Mouse (Mus musculus) granulocyte monocyte progenitor cell, adult 5-6 weeks (primary cell): ENCODE measurements at regions not wholly inside any gene's neighbourhood (a gene's known extent, or its start where the extent isn't known, plus 50 kb on each side); places are given as distances from the start of the nearest gene placed in this dataset.

ENCODE experiments used
- ATAC-seq: replicated peaks from 2 replicates; pipeline ENCODE4 v1.8.0; 2016; ENCODE audit warnings: mild to moderate bottlenecking, moderate TSS enrichment, inconsistent platforms; ENCODE audit not compliant: poor library complexity, severe bottlenecking

GRCm38 (mm10) chr3:144378524-144379225 is 173.7 kb upstream of the Lmo4 start:
- ATAC-seq, result no peak

DNA sequence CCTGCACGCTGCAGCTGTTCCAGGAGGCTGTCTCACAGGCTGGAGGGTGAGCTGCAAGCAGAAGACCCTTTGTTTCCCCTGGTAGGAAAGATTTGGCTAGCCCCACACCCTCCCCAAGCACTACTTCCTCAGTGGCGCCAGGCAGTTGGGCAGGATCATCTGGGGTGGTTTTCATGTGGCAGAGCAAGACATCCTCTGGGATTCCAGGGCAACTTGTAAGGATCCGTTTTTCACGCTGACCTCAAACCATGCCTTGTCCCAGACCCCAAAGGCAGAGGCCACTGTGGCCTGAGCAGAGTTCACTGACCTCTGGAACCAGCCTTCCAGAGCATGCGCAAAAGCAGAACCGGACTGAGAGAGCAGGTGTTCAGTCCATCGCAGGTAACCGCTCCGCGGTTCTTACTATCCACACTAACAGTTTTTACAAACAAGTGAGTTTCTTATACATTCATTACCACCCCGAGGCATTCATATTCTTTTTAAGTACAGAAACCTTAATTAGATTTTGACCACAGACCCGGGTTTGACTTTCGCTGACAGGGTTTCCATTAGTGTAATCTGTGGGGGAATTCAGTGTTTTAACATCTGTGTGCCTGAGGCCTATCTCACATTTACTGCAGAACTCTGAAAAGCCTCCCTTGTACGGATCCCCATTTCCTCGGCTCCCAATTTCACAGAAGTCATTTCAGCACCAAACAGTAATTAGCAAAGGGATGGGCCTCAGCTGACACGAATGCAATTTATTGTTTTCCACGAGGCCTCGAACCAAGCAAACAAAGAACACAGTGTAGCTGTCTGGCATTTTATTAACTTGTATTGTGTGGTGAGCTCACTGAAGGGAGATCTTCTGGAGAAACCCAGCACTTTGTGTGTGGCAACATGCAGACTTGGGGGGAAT is 172.9 kb upstream of the Lmo4 start:
- ATAC-seq, result peak; percentile 23

GRCm38 (mm10) chr3:144376463-144377402 is 171.7 kb upstream of the Lmo4 start:
- ATAC-seq, result no peak

DNA sequence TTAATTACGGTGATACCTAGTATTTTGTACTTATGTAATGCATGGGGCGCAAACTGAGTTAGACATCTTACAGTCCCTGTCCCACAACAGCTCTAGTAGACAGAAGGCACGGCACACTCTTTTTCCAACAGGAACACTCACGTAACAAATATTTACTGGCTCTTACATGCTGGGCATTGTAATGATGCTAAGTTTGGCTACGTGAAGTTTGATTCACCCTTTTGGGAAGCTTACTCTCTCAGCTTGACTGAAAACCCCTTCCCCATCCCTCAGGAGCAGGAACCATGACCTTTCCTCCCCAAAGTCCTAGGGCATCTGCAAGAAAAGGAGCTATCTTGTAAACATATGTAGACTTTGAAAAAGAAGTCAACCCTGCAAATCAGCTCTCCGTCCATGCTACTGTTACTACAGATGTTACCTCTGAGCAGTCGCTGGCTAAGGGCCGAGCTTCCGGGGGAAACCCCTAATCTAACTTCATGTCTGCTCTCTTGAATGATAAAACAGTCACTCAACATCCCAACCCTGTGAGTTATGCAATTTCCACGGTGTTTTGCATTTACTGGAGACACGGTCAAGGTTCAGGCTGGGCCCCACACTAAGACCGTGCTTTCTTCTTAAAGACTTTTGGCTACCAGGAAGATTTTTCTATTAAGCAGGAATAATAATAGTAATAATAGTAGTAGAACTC is 170.8 kb upstream of the Lmo4 start:
- ATAC-seq, result peak; percentile 47

DNA sequence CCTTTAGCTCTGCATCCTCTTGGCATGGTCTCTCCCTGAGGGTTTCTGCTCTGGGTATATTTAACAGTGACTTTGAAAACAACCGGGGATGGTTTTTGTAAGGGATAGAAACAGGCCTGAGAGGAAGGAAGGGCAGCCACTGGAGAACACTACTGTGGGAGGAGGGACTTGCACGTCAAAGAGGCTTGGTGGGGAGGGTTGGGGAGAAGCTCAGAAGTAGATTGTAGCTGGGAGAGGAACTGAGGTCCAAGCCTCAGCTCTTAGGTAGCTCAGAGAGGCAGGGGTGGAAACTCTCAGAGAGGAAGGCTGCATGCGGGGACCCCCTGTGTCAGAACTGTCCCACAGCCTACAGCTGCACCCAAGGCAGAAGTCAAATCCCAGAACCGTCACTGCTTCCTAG is 163.3 kb upstream of the Lmo4 start:
- ATAC-seq, result peak; percentile 52

DNA sequence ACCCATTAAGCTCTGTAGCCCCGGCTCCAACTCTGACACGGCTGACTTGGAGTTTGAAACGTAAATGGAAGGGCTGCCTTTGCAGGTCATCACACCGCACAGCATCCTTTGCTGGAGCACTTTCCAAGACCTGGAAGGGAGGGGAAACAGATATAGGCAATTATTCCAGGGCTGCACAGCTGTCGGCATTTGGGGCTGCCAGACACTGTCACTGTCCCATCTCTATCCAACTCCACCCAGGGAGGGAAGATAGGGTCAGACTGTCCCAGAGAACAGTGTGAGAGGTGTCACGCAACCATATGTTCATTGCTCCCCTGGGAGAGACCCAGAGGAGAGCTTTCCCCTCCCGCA is 162.7 kb upstream of the Lmo4 start:
- ATAC-seq, result no peak

GRCm38 (mm10) chr3:144366976-144367765 is 162.2 kb upstream of the Lmo4 start:
- ATAC-seq, result no peak

DNA sequence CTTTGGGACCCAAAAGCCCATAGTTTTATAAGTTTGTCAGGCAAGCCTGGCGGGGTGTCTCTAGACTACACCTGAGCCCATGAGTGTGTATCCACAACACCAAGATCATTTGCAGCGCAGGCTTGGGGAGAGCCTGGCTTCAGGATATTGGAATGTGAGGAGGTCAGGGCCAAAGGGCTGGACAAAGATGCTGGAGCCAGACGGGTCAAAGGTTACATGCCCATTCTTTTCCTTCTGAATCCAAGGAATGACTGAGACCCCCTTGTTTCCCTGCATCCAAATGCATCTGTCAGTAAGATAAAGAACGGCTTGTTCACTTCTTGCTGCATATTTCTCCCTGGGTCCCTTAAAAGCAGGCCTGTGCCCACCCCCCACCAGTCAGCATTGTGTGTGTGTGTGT is 160.9 kb upstream of the Lmo4 start:
- no peak for ATAC-seq

DNA sequence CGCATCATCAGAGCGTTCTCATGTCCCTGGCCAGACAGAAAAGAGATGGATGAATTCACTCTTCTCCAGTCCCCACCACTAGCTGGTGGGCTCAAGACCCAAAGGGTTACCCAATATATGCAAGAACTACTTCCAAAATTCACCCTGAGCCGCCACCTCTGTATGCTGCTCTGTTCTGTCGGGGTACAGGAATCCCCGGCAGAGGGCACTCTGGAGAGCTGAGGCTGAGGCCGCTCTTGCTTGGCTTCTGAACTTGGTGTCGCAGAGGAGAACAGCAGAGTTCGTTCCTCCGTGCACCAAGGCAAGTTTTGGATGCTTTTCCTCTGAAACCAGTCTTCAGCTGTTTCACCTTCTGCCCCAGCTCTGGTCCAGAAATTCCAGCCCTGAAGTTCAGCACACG is 157.5 kb upstream of the Lmo4 start:
- peak; percentile 35; the same call in 1 of the 2 replicates for ATAC-seq

- peak; percentile 74 for ATAC-seq
Measured at GRCm38 (mm10) chr3:144361203-144361978, 156.4 kb upstream of the Lmo4 start.

- ATAC-seq, result no peak
Measured at GRCm38 (mm10) chr3:144356948-144357295, 151.9 kb upstream of the Lmo4 start.

- ATAC-seq, result peak; percentile 60
Measured at GRCm38 (mm10) chr3:144356103-144356947, 151.3 kb upstream of the Lmo4 start.

DNA sequence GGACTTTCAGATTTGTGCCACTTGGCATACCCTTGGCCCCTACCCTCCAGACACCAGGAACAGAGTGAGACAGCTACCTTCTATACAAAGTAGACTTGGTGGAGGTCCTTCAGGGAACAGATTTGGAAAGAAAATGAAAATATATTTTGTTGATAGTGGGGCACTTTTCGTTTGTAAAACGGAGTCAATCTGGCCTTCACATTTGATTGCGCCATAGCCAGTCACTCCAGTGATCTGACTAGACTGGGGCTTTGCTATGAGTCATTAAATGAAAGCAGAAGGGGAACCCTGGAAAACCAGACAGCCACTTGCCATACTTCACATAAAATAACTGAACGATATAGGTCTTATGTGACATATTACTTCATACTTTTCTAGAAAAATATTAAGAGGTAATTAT is 147.5 kb upstream of the Lmo4 start:
- peak; percentile 81 for ATAC-seq

DNA sequence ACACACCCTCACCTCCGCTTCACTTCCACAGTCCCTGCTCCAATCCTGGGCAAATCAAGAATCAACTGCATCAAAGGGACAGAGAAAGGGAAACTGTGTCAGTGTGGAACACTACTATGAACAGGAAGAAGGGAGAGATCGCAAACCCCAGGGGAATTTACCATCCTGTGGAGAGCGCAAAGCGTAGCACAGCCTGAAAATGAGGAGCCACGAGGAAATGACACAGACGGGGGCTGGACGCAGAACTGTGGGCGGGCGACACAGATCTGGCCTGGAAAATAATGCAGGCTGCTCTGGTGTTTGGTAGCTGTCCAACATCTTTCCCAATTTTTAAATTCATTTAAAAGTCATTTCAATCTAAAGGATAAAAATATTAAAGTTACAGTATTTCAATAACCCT is 143.4 kb upstream of the Lmo4 start:
- ATAC-seq, result no peak

- no peak for ATAC-seq
Measured at GRCm38 (mm10) chr3:144335237-144335636, 130.2 kb upstream of the Lmo4 start.

DNA sequence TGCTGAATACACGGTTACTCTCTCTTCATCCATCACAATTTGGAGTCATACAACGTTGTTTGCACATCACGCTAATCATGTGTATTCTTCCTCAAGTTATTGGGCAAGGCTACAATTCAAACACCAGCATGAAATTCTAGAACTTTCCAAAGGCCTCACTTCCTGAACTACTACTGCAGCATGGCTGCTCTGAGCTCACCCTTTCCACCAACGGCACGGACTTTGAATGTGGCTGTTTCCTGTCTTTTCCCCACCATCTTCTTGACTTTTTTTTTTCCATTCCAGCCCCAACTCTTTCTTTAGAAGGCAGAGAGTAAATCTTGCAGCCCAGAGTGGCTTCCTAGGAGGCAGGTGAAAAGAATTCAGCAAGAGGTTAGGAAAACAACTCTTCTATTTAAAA is 129.2 kb upstream of the Lmo4 start:
- no peak for ATAC-seq

DNA sequence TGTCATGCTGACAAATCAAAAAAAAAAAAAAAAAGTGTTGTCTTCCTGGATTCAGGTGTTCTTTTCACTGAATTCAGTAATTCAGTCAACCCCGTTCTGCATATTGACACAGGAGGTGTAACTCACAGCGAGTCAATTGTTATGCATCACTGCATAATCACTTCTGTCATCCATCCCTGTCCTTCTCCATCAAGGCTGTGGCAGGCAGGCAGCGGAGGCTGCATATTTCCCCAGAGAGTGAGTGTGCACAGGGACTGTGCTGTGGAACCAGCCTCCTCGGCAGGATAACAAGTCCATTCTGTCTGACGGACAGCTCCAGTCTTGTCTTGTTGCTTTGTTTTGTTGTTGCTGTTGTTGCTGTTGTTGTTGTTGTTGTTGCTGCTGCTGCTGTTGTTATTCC is 127.3 kb upstream of the Lmo4 start:
- no peak for ATAC-seq

GRCm38 (mm10) chr3:144329117-144329516 is 124.1 kb upstream of the Lmo4 start:
- no peak for ATAC-seq
